Mouse (Mus musculus): ENCODE results near the gene C330007P06Rik. TPM values are rescaled to one million over a fixed set of nuclear protein-coding genes. Genes with fewer than 3 reads are reported as not detected.

The C330007P06Rik gene
- polyA plus RNA-seq, 1 experiment from 2014 or later, result 22.9 TPM

GRCm38 (mm10) chrX:36823932-36824711 is 49.8 kb downstream of the C330007P06Rik start:
- Histone ChIP-seq H3K9ac (ENCODE audit: low read depth, low read length) (no peak overlapping the region), H3K36me3 (ENCODE audit: control insufficient read depth, insufficient read depth, low read length) (no peaks in the 10 kb centered on the region), H3K4me2 (ENCODE audit: low read length) (no peak overlapping the region), H3K27me3 (replicated peaks; ENCODE audit: control insufficient read depth, insufficient read depth, low read length) (no peaks in the 10 kb centered on the region), H3K4me1 (ENCODE audit: control insufficient read depth, insufficient read depth, low read depth, low read length) (no peaks in the 10 kb centered on the region), H3K4me3 (ENCODE audit: low read length) (no peak overlapping the region), H3K9me3 (ENCODE audit: control insufficient read depth, low read length) (no peaks in the 10 kb centered on the region), H3K27ac (ENCODE audit: low read depth, low read length) (no peak overlapping the region)
- no peak for ATAC-seq
- WGBS, result 86% methylated on average over 10 of the region's 10 CpGs

GRCm38 (mm10) chrX:36820201-36820600 is 53.7 kb downstream of the C330007P06Rik start:
- peak; percentile 45; the same call in 1 of the 2 replicates for ATAC-seq
- Histone ChIP-seq H3K27ac (ENCODE audit: low read depth, low read length) (no peak overlapping the region), H3K36me3 (ENCODE audit: control insufficient read depth, insufficient read depth, low read length) (no peaks in the 10 kb centered on the region), H3K4me3 (ENCODE audit: low read length) (no peak overlapping the region), H3K9me3 (ENCODE audit: control insufficient read depth, low read length) (no peaks in the 10 kb centered on the region), H3K4me1 (ENCODE audit: control insufficient read depth, insufficient read depth, low read depth, low read length) (peaks cover 3% of the 10 kb centered on the region; the same call in 1 of the 2 replicates), H3K4me2 (ENCODE audit: low read length) (no peak overlapping the region), H3K9ac (ENCODE audit: low read depth, low read length) (no peak overlapping the region), H3K27me3 (replicated peaks; ENCODE audit: control insufficient read depth, insufficient read depth, low read length) (no peaks in the 10 kb centered on the region)
- 13% methylated on average over 4 of the region's 4 CpGs for WGBS

GRCm38 (mm10) chrX:36819575-36819974 is 54.3 kb downstream of the C330007P06Rik start:
- no peak overlapping the region for H3K4me2 ChIP-seq (ENCODE audit: low read length)
- 49% methylated on average over 4 of the region's 4 CpGs for WGBS
- H3K9ac ChIP-seq (ENCODE audit: low read depth, low read length), result no peak overlapping the region
- no peaks in the 10 kb centered on the region for H3K9me3 ChIP-seq (ENCODE audit: control insufficient read depth, low read length)
- H3K27ac ChIP-seq (ENCODE audit: low read depth, low read length), result no peak overlapping the region
- ATAC-seq, result no peak
- no peak overlapping the region for H3K4me3 ChIP-seq (ENCODE audit: low read length)
- no peaks in the 10 kb centered on the region for H3K27me3 ChIP-seq (replicated peaks; ENCODE audit: control insufficient read depth, insufficient read depth, low read length)
- H3K4me1 ChIP-seq (ENCODE audit: control insufficient read depth, insufficient read depth, low read depth, low read length), result peaks cover 3% of the 10 kb centered on the region; the same call in 1 of the 2 replicates
- no peaks in the 10 kb centered on the region for H3K36me3 ChIP-seq (ENCODE audit: control insufficient read depth, insufficient read depth, low read length)

GRCm38 (mm10) chrX:36816953-36817441 is 56.9 kb downstream of the C330007P06Rik start:
- Histone ChIP-seq H3K4me3 (ENCODE audit: low read length) (peak overlapping the region; percentile 23), H3K27me3 (replicated peaks; ENCODE audit: control insufficient read depth, insufficient read depth, low read length) (no peaks in the 10 kb centered on the region), H3K9me3 (ENCODE audit: control insufficient read depth, low read length) (no peaks in the 10 kb centered on the region), H3K27ac (ENCODE audit: low read depth, low read length) (peak overlapping the region; percentile 67), H3K4me1 (ENCODE audit: control insufficient read depth, insufficient read depth, low read depth, low read length) (peaks cover 3% of the 10 kb centered on the region; the same call in 1 of the 2 replicates), H3K4me2 (ENCODE audit: low read length) (peak overlapping the region; percentile 52), H3K9ac (ENCODE audit: low read depth, low read length) (peak overlapping the region; percentile 39; the same call in 1 of the 2 replicates), H3K36me3 (ENCODE audit: control insufficient read depth, insufficient read depth, low read length) (no peaks in the 10 kb centered on the region)
- WGBS, result 8% methylated on average over 10 of the region's 10 CpGs
- ATAC-seq, result peak; percentile 83

- H3K9ac ChIP-seq (ENCODE audit: low read depth, low read length), result no peak overlapping the region
- H3K9me3 ChIP-seq (ENCODE audit: control insufficient read depth, low read length), result no peaks in the 10 kb centered on the region
- peaks cover 3% of the 10 kb centered on the region; the same call in 1 of the 2 replicates for H3K4me1 ChIP-seq (ENCODE audit: control insufficient read depth, insufficient read depth, low read depth, low read length)
- peak overlapping the region; percentile 67 for H3K27ac ChIP-seq (ENCODE audit: low read depth, low read length)
- H3K27me3 ChIP-seq (replicated peaks; ENCODE audit: control insufficient read depth, insufficient read depth, low read length), result no peaks in the 10 kb centered on the region
- WGBS, result 24% methylated on average over 8 of the region's 8 CpGs
- no peak overlapping the region for H3K4me3 ChIP-seq (ENCODE audit: low read length)
- ATAC-seq, result peak; percentile 32
- H3K4me2 ChIP-seq (ENCODE audit: low read length), result peak overlapping the region; percentile 52
- no peaks in the 10 kb centered on the region for H3K36me3 ChIP-seq (ENCODE audit: control insufficient read depth, insufficient read depth, low read length)
These were observed 57.5 kb downstream of the C330007P06Rik start for GRCm38 (mm10) chrX:36816368-36816899.

- H3K9me3 ChIP-seq (ENCODE audit: control insufficient read depth, low read length), result no peaks in the 10 kb centered on the region
- ATAC-seq, result no peak
- no peaks in the 10 kb centered on the region for H3K27me3 ChIP-seq (replicated peaks; ENCODE audit: control insufficient read depth, insufficient read depth, low read length)
- no peaks in the 10 kb centered on the region for H3K36me3 ChIP-seq (ENCODE audit: control insufficient read depth, insufficient read depth, low read length)
- 83% methylated on average over 3 of the region's 4 CpGs for WGBS
- H3K4me1 ChIP-seq (ENCODE audit: control insufficient read depth, insufficient read depth, low read depth, low read length), result peaks cover 3% of the 10 kb centered on the region; the same call in 1 of the 2 replicates
- H3K9ac ChIP-seq (ENCODE audit: low read depth, low read length), result no peak overlapping the region
- no peak overlapping the region for H3K4me3 ChIP-seq (ENCODE audit: low read length)
- H3K27ac ChIP-seq (ENCODE audit: low read depth, low read length), result no peak overlapping the region
- H3K4me2 ChIP-seq (ENCODE audit: low read length), result no peak overlapping the region
These were observed 58.5 kb downstream of the C330007P06Rik start for GRCm38 (mm10) chrX:36815439-36815838.

GRCm38 (mm10) chrX:36815022-36815421 is 58.9 kb downstream of the C330007P06Rik start:
- Histone ChIP-seq H3K4me1 (ENCODE audit: control insufficient read depth, insufficient read depth, low read depth, low read length) (peaks cover 3% of the 10 kb centered on the region; the same call in 1 of the 2 replicates), H3K27me3 (replicated peaks; ENCODE audit: control insufficient read depth, insufficient read depth, low read length) (no peaks in the 10 kb centered on the region), H3K9me3 (ENCODE audit: control insufficient read depth, low read length) (no peaks in the 10 kb centered on the region), H3K4me2 (ENCODE audit: low read length) (no peak overlapping the region), H3K27ac (ENCODE audit: low read depth, low read length) (no peak overlapping the region), H3K4me3 (ENCODE audit: low read length) (no peak overlapping the region), H3K9ac (ENCODE audit: low read depth, low read length) (no peak overlapping the region), H3K36me3 (ENCODE audit: control insufficient read depth, insufficient read depth, low read length) (no peaks in the 10 kb centered on the region)
- ATAC-seq, result no peak
- 79% methylated on average over 4 of the region's 4 CpGs for WGBS

DNA sequence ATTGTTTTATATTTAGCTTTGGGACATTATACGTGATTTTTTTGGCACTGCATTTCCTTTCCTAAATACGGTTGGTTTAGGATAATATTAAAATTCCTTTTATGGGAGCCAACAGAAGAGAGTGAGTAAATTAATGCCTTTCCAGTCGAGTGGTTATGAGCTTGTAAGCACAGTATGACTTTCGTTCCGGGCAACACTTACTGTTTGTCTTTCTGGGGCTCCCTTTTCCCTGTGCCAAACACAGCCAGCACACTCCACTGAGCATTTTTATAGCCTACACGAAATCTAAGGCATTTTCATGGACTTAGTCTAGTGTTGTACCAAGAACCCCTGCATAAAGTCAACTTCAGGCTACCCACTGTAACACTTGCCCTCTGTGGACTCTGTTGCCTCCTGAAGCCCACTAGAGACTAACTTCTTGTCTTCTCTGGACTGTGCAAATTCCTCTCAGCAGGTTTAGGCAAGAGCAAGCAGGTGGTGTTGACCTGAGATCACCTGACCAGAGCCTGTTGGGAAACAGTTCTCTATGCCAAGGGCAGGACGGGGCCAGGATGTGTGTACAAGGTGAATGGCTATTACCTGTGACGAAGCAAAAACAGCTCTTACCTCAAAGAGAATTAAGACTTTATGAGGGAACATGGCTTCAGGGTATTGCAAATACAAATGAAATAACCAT is 59.6 kb downstream of the C330007P06Rik start:
- ATAC-seq, result no peak
- H3K4me1 ChIP-seq (ENCODE audit: control insufficient read depth, insufficient read depth, low read depth, low read length), result peaks cover 3% of the 10 kb centered on the region; the same call in 1 of the 2 replicates
- H3K9me3 ChIP-seq (ENCODE audit: control insufficient read depth, low read length), result no peaks in the 10 kb centered on the region
- no peak overlapping the region for H3K27ac ChIP-seq (ENCODE audit: low read depth, low read length)
- no peaks in the 10 kb centered on the region for H3K36me3 ChIP-seq (ENCODE audit: control insufficient read depth, insufficient read depth, low read length)
- no peak overlapping the region for H3K9ac ChIP-seq (ENCODE audit: low read depth, low read length)
- H3K4me3 ChIP-seq (ENCODE audit: low read length), result no peak overlapping the region
- no peaks in the 10 kb centered on the region for H3K27me3 ChIP-seq (replicated peaks; ENCODE audit: control insufficient read depth, insufficient read depth, low read length)
- no peak overlapping the region for H3K4me2 ChIP-seq (ENCODE audit: low read length)
- WGBS, result 65% methylated on average over 8 of the region's 8 CpGs

GRCm38 (mm10) chrX:36811377-36811776 is 62.5 kb downstream of the C330007P06Rik start:
- H3K27ac ChIP-seq (ENCODE audit: low read depth, low read length), result no peak overlapping the region
- H3K9me3 ChIP-seq (ENCODE audit: control insufficient read depth, low read length), result no peaks in the 10 kb centered on the region
- H3K4me3 ChIP-seq (ENCODE audit: low read length), result no peak overlapping the region
- no peaks in the 10 kb centered on the region for H3K27me3 ChIP-seq (replicated peaks; ENCODE audit: control insufficient read depth, insufficient read depth, low read length)
- H3K9ac ChIP-seq (ENCODE audit: low read depth, low read length), result no peak overlapping the region
- peaks cover 5% of the 10 kb centered on the region for H3K4me1 ChIP-seq (ENCODE audit: control insufficient read depth, insufficient read depth, low read depth, low read length)
- no peaks in the 10 kb centered on the region for H3K36me3 ChIP-seq (ENCODE audit: control insufficient read depth, insufficient read depth, low read length)
- no peak overlapping the region for H3K4me2 ChIP-seq (ENCODE audit: low read length)
- WGBS, result 53% methylated on average over 5 of the region's 5 CpGs
- ATAC-seq, result no peak

All from hindbrain, embryonic 16.5 days (tissue).